Mouse (Mus musculus) limb, embryonic 11.5 days (tissue): ENCODE data around the gene Olfr610. TPM values are rescaled to one million over a fixed set of nuclear protein-coding genes. Genes with fewer than 3 reads are reported as not detected.
"Not testable (repeated sequence)": the region's sequence is repeated elsewhere in the genome, so short reads cannot be mapped to it uniquely, and the experiment has no call there.

Experiments
- ATAC-seq: fragments of 200-750 bp; cut with Nextera tagmentation; 2 replicates; pipeline ENCODE4 v1.8.0; 2017; ENCODE audit warnings: low read depth; ENCODE audit not compliant: insufficient number of reproducible peaks, low FRiP score, low TSS enrichment
- DNase-seq: peaks from one replicate; pipeline ENCODE4 v3.0.0-alpha.2; 2015; ENCODE audit warnings: low spot score
- H3K27ac ChIP-seq: fragments of 300-500 bp; sonication (generic); replicated peaks from 2 replicates; pipeline ENCODE4 v1.5.1; 2014; ENCODE audit warnings: low read depth, mild to moderate bottlenecking, low read length
- H3K27me3 ChIP-seq: fragments of 300-500 bp; sonication (generic); 2 replicates; pipeline ENCODE4 v1.6.1; 2014; ENCODE audit warnings: mild to moderate bottlenecking, low read length, mixed read lengths; ENCODE audit not compliant: control insufficient read depth, insufficient read depth
- H3K36me3 ChIP-seq: fragments of 300-500 bp; sonication (generic); 2 replicates; pipeline ENCODE4 v1.6.1; 2014; ENCODE audit warnings: mild to moderate bottlenecking, low read length, moderate library complexity, mixed read lengths; ENCODE audit not compliant: control insufficient read depth, insufficient read depth
- H3K4me1 ChIP-seq: fragments of 300-500 bp; sonication (generic); 2 replicates; pipeline ENCODE4 v1.6.1; 2014; ENCODE audit warnings: low read length, mixed read lengths; ENCODE audit not compliant: control insufficient read depth, insufficient read depth
- H3K4me2 ChIP-seq: fragments of 300-500 bp; sonication (generic); 2 replicates; pipeline ENCODE4 v1.6.1; 2014; ENCODE audit warnings: low read depth, mild to moderate bottlenecking, moderate library complexity; ENCODE audit not compliant: severe bottlenecking
- H3K4me3 ChIP-seq: fragments of 300-500 bp; sonication (generic); 2 replicates; pipeline ENCODE4 v1.5.1; 2014; ENCODE audit warnings: low read depth, low read length
- H3K9ac ChIP-seq: fragments of 300-500 bp; sonication (generic); 2 replicates; pipeline ENCODE4 v1.6.1; 2014; ENCODE audit warnings: mild to moderate bottlenecking, low read length
- H3K9me3 ChIP-seq: fragments of 300-500 bp; sonication (generic); 2 replicates; pipeline ENCODE4 v1.6.1; 2016; ENCODE audit warnings: low read length; ENCODE audit not compliant: control insufficient read depth
- WGBS: fragments of 180-500 bp; shearing (Covaris S2); extraction: QIAGEN DNeasy Blood & Tissue Kit; methylation state at CpG from one replicate; pipeline ENCODE4 v1.1.7; 2014; 5-methylcytosine and 5-hydroxymethylcytosine counted together
- polyA plus RNA-seq: library from polyadenylated mRNA; unstranded; fragments of >200 nt; fragmentation: Nextera tagmentation; extraction: Ambion mirVana; gene quantifications from 2 replicates; pipeline ENCODE4 v1.2.1, GENCODE M21; 2014

Gene Olfr610
- not detected in 2 replicates for polyA plus RNA-seq

- Histone ChIP-seq H3K27me3 (no peaks in the 10 kb centered on the region), H3K9ac (no peak within 1 kb of the TSS), H3K4me3 (no peak within 1 kb of the TSS), H3K9me3 (no peaks in the 10 kb centered on the region), H3K36me3 (no peaks in the 10 kb centered on the region), H3K4me1 (no peaks in the 10 kb centered on the region), H3K4me2 (no peak within 1 kb of the TSS), H3K27ac (no peak within 1 kb of the TSS)
- ATAC-seq (no peak), DNase-seq (no peak)
- WGBS, result 92% methylated on average over 2 of the region's 2 CpGs
Measured at GRCm38 (mm10) chr7:103512022-103512421, at the start of gene Olfr610. Gene Olfr610, minus strand, starts transcription at chr7:103512122.

DNA sequence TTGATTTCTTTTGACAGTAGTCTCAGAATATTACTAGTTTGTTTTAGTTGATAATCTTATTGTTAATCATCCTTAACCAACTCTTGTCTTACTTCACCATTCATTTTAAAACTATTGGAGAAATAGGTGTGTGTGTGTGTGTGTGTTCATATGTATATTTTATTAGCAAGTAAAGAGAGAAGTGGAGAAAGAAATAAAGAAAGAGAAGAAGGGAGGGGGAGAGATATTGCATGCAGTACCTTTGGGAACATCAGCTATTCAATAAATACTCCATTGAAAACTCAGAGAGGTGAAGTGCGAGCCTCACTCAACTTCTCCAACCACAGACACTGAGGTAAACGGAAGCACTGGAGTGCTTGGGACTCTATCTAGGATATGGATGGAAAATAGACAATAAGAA lies 43.9 kb upstream of the Olfr610 start, which contains the start of gene Olfr615:
Gene Olfr615 (plus strand): TSS at position 301 of the 400 bp plus-strand sequence.
- Histone ChIP-seq H3K27me3 (no peaks in the 10 kb centered on the region), H3K27ac (no peak within 1 kb of the TSS), H3K36me3 (no peaks in the 10 kb centered on the region), H3K9me3 (no peaks in the 10 kb centered on the region), H3K4me1 (no peaks in the 10 kb centered on the region), H3K9ac (no peak within 1 kb of the TSS), H3K4me2 (no peak within 1 kb of the TSS), H3K4me3 (no peak within 1 kb of the TSS)
- no peak for DNase-seq
- WGBS, result 88% methylated on average over 2 of the region's 2 CpGs
- no peak for ATAC-seq

DNA sequence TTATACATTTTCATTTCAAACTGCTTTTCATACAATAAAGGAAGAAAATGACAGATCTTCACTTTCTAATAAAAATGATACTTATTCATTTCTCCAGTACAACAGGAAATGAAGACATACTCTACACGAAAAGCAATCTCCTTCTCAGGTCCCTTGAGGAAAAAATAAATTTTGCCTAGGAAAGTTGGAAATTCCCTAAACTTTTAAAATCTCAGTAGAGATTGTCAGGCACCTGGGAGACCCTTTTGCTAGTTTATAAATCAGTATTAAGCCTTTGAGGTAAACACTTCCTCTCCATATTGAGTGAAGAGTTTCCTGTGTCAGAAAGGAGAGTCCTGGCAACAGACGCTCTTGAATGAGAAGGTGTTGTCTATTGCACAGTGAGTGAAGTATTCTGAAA lies 35.9 kb upstream of the Olfr610 start, which contains the start of gene Olfr613:
Gene Olfr613 (plus strand): TSS at position 301 of the 400 bp plus-strand sequence.
- no peak for DNase-seq
- no peaks in the 10 kb centered on the region for H3K36me3 ChIP-seq
- no peak for ATAC-seq
- no peaks in the 10 kb centered on the region for H3K9me3 ChIP-seq
- no peak within 1 kb of the TSS for H3K9ac ChIP-seq
- 81% methylated on average over 2 of the region's 2 CpGs for WGBS
- no peaks in the 10 kb centered on the region for H3K27me3 ChIP-seq
- H3K4me3 ChIP-seq, result no peak within 1 kb of the TSS
- H3K27ac ChIP-seq, result no peak within 1 kb of the TSS
- no peak within 1 kb of the TSS for H3K4me2 ChIP-seq
- H3K4me1 ChIP-seq, result no peaks in the 10 kb centered on the region

DNA sequence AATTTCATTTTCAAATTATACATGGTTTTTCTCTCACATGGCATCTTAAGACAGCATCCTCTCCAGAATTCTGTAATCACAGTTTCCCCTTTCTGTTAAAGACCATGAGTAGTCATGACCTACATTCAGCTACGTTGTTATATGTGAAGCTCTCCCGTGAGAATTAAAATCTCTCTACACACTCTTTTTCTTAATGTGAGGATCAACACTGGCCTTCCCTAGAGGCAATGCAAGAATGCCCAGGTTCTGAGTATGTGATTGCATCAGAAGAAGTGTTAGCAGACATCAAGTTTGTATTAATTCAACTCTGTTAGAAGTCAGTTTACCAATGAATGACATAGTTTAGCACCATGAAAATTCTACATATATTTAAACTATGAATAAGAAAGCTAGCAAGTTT lies 30.7 kb upstream of the Olfr610 start, which contains the start of gene Olfr612:
Gene Olfr612 (minus strand): TSS at position 101 of the 400 bp plus-strand sequence.
- H3K4me2 ChIP-seq, H3K36me3 ChIP-seq, H3K27me3 ChIP-seq, H3K4me3 ChIP-seq, H3K27ac ChIP-seq, ATAC-seq, H3K9me3 ChIP-seq, H3K4me1 ChIP-seq, H3K9ac ChIP-seq, DNase-seq: not testable (repeated sequence)
- 83% methylated on average over 2 of the region's 2 CpGs for WGBS

DNA sequence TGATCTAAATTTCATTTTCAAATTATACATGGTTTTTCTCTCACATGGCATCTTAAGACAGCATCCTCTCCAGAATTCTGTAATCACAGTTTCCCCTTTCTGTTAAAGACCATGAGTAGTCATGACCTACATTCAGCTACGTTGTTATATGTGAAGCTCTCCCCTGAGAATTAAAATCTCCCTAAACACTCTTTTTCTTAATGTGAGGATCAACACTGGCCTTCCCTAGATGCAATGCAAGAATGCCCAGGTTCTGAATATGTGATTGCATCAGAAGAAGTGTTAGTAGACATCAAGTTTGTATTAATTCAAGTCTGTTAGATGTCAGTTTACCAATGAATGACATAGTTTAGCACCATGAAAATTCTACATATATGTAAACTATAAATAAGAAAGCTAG lies 8.8 kb upstream of the Olfr610 start, which contains the start of gene Olfr611:
Gene Olfr611 (minus strand): TSS at position 101 of the 400 bp plus-strand sequence.
- not testable (repeated sequence) for H3K9ac ChIP-seq, H3K9me3 ChIP-seq, H3K27me3 ChIP-seq, DNase-seq, H3K27ac ChIP-seq, H3K4me2 ChIP-seq, H3K36me3 ChIP-seq, H3K4me1 ChIP-seq, H3K4me3 ChIP-seq, ATAC-seq
- WGBS, result 74% methylated on average over 1 of the region's 1 CpGs

- Histone ChIP-seq H3K4me2 (no peak within 1 kb of the TSS), H3K36me3 (no peaks in the 10 kb centered on the region), H3K27ac (no peak within 1 kb of the TSS), H3K4me3 (no peak within 1 kb of the TSS), H3K9ac (no peak within 1 kb of the TSS), H3K27me3 (no peaks in the 10 kb centered on the region), H3K4me1 (no peaks in the 10 kb centered on the region), H3K9me3 (no peaks in the 10 kb centered on the region)
- DNase-seq, result no peak
- no peak for ATAC-seq
- 70% methylated on average over 1 of the region's 1 CpGs for WGBS
Measured at GRCm38 (mm10) chr7:103497962-103498361, 14.0 kb downstream of the Olfr610 start, which contains the start of gene Olfr609. Gene Olfr609, minus strand, starts transcription at chr7:103498062.

GRCm38 (mm10) chr7:103477106-103477505 lies 34.8 kb downstream of the Olfr610 start:
- H3K9me3 ChIP-seq, H3K27ac ChIP-seq, H3K9ac ChIP-seq, H3K4me1 ChIP-seq, DNase-seq, ATAC-seq, H3K36me3 ChIP-seq, H3K27me3 ChIP-seq, H3K4me3 ChIP-seq, H3K4me2 ChIP-seq: not testable (repeated sequence)
- 93% methylated on average over 9 of the region's 9 CpGs for WGBS

GRCm38 (mm10) chr7:103469577-103469976 lies 42.3 kb downstream of the Olfr610 start, which contains the start of gene Olfr608:
Gene Olfr608, plus strand, starts transcription at chr7:103469877.
- Histone ChIP-seq H3K9ac (no peak within 1 kb of the TSS), H3K4me2 (no peak within 1 kb of the TSS), H3K36me3 (no peaks in the 10 kb centered on the region), H3K4me1 (no peaks in the 10 kb centered on the region), H3K27me3 (no peaks in the 10 kb centered on the region), H3K9me3 (no peaks in the 10 kb centered on the region), H3K4me3 (no peak within 1 kb of the TSS), H3K27ac (no peak within 1 kb of the TSS)
- no peak for ATAC-seq
- DNase-seq, result no peak

DNA sequence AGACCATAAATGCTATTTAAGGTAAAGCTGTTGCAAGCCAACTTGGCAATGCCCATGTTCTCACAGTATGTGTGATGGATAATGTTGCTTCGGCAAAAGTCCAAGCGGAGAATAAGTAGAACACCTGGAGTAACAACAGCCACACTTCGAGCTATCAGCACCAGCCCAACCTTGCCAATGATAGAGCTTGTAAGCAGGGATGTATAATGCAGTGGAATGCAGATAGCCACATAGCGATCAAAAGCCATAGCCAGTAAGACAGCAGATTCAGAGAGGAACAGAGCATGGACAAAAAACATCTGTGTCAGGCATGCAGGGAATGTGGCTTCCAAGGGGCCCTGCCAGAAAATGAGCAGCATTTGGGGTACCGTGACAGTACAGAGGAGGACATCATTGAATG lies 51.3 kb downstream of the Olfr610 start:
- Histone ChIP-seq H3K4me1 (no peaks in the 10 kb centered on the region), H3K36me3 (no peaks in the 10 kb centered on the region), H3K9me3 (no peaks in the 10 kb centered on the region), H3K27ac (no peak overlapping the region), H3K4me2 (no peak overlapping the region), H3K9ac (no peak overlapping the region), H3K4me3 (no peak overlapping the region), H3K27me3 (no peaks in the 10 kb centered on the region)
- WGBS, result 88% methylated on average over 5 of the region's 5 CpGs
- DNase-seq, result no peak
- ATAC-seq, result no peak
